Mouse (Mus musculus) C2C12 (cell line): Measurements from ENCODE around the gene Suclg2.

ENCODE experiments used
- CEBPB ChIP-seq: IDR thresholded peaks from one replicate; pipeline ENCODE4 v1.6.1; 2011; ENCODE audit warnings: low read depth, mild to moderate bottlenecking, control low read depth, moderate library complexity
- CTCF ChIP-seq: IDR thresholded peaks from one replicate; pipeline ENCODE4 v1.5.1; 2011; ENCODE audit not compliant: control insufficient read depth, insufficient read depth, insufficient read length
- MAX ChIP-seq: IDR thresholded peaks from one replicate; pipeline ENCODE4 v1.6.1; 2011; ENCODE audit warnings: mild to moderate bottlenecking, control low read depth
- MYOD1 ChIP-seq: IDR thresholded peaks from one replicate; pipeline ENCODE4 v1.6.1; 2011; ENCODE audit warnings: low read depth; ENCODE audit not compliant: control insufficient read depth, insufficient read length
- MYOG ChIP-seq: IDR thresholded peaks from one replicate; pipeline ENCODE4 v1.6.1; 2011; ENCODE audit not compliant: control insufficient read depth, insufficient read length; ENCODE audit errors: extremely low read depth
- USF1 ChIP-seq: IDR thresholded peaks from one replicate; pipeline ENCODE4 v1.6.1; 2011; ENCODE audit warnings: low read depth, mild to moderate bottlenecking, control low read depth, moderate library complexity

DNA sequence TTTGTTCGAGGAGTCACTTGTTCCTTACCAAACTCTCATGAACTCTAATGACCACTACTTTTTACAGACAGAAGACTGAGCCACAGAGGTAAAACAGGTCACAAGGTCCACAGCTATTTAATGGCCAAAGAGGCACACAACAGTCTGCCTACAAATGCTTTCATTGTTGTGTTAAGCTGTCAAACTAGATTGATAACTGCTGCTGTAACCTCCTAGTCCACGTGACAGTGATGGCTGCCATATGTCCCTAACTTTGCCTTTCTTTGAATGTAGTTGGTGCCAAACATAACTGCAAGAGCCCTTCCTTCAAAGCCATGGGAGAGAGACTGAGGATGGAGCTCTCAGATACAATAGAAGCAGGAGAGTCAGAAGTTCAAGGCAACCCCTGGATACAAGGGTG is 198.8 kb downstream of the Suclg2 start:
- TF ChIP-seq MAX: no peak
- TF ChIP-seq CTCF: no peak
- TF ChIP-seq MYOD1: no peak
- no peak for TF ChIP-seq MYOG
- TF ChIP-seq USF1: no peak
- TF ChIP-seq CEBPB: no peak
